Mouse (Mus musculus) large intestine, adult 2 months (tissue): ENCODE data around the gene Gne. TPM values are rescaled to one million over a fixed set of nuclear protein-coding genes. Genes with fewer than 3 reads are reported as not detected.

Source experiments
- DNase-seq: peaks from one replicate; pipeline ENCODE4 v3.0.0-alpha.2; 2012; ENCODE audit warnings: low read depth, low spot score
- WGBS: fragments of 180-500 bp; shearing (Covaris S2); methylation state at CpG from one replicate; pipeline ENCODE4 v1.1.7; 2018; 5-methylcytosine and 5-hydroxymethylcytosine counted together
- polyA plus RNA-seq: library from polyadenylated mRNA; depleted of rRNA; stranded (reverse); fragments of >200 nt; gene quantifications from 2 replicates; pipeline ENCODE4 v1.2.3, GENCODE M21; 2012; rRNA removed

Gne gene
- polyA plus RNA-seq, 1 experiment = 34.3 TPM

DNA sequence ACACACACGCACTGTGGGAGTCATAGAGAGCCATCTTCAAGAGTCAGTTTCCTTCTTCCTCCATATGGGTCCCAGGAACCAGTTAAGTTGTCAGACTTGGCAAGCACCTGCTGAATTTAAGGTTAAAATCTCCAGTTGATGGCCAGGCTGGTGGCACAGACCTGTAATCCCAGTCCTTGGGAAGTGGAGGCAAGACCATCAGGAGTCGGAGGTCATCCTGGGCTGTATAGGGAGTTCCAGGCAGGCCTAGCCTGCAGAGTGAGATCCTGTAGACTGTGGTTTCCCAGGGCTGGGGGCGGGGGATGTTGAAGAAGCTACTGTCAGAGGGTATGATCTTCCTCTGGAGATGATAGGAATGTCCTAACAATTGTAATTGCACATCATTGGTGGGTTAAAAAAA is 95.0 kb downstream of the Gne start:
- WGBS = 98% methylated on average over 3 of the region's 3 CpGs
- DNase-seq = no peak

DNA sequence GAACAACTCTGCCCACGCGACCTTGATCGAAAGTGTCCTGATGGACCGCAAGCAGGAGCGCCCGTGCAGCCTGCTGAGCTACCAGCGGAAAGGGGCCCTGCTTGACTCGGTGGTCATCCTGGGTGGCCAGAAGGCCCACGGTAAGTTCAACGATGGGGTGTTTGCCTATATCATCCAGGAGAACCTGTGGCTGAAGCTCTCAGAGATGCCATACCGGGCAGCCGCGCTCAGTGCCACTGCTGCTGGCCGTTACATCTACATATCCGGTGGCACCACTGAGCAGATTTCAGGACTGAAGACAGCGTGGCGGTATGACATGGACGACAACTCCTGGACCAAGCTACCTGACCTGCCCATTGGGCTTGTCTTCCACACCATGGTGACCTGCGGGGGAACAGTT is 99.7 kb downstream of the Gne start:
- 92% methylated on average over 19 of the region's 19 CpGs for WGBS
- no peak for DNase-seq

Other genes starting within 250 kb of the Gne start
- gene Olfr157, start 244.0 kb downstream of the Gne start, polyA plus RNA-seq = 0.10 and 0.14 TPM in 2 replicates
- gene Olfr155, start 232.6 kb downstream of the Gne start, polyA plus RNA-seq = not detected in 2 replicates
- gene Reck, start 208.6 kb downstream of the Gne start, polyA plus RNA-seq = 2.5 and 4.1 TPM in 2 replicates
- gene Glipr2, start 126.8 kb downstream of the Gne start, polyA plus RNA-seq = 21.5 and 28.2 TPM in 2 replicates
- gene Ccin, start 100.7 kb downstream of the Gne start, polyA plus RNA-seq = 0.12 TPM in 1 of 2 replicates, not detected in the other
- gene Clta, start 79.7 kb downstream of the Gne start, polyA plus RNA-seq = 166 and 172 TPM in 2 replicates
- gene Rnf38, start 149.6 kb upstream of the Gne start, polyA plus RNA-seq = 31.4 and 68.5 TPM in 2 replicates
- gene Melk, start 216.7 kb upstream of the Gne start, polyA plus RNA-seq = 8.4 and 9.5 TPM in 2 replicates